Mouse (Mus musculus): ENCODE results near the gene Atp11c. TPM values are rescaled to one million over a fixed set of nuclear protein-coding genes. Genes with fewer than 3 reads are reported as not detected.
A peak's percentile ranks its signal among the peaks of the same experiment; 100 is the strongest.

Gene Atp11c
- polyA plus RNA-seq, 1 experiment from 2014 or later, result 21.2 TPM

DNA sequence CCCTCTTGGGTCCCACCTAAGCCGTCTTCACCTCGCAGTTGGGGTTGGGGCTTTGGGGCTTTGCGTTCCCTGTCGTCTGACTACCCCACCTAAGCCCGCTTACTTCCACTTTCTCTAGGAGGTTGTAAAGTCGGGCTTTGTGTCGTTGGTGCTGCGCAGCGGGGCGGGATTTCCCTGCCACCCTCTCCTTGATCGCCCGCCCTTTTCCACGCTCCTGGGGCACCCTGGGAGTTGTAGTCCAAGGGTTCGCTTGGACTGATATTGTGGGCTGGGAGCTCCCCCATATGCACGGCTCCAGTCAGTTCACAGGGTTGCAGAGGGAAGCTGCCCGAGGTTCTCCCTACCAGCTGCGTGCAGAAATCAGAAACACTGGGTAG lies 187.8 kb downstream of the Atp11c start:
- peak; percentile 96 for ATAC-seq (ENCODE audit: low read depth)
- Histone ChIP-seq H3K9ac (replicated peaks; ENCODE audit: low read depth, low read length) (peak overlapping the region; percentile 71), H3K27ac (ENCODE audit: low read depth, low read length) (peak overlapping the region; percentile 86), H3K9me3 (ENCODE audit: control insufficient read depth, low read length) (no peaks in the 10 kb centered on the region), H3K4me1 (ENCODE audit: control insufficient read depth, insufficient read depth, low read length) (peaks cover 6% of the 10 kb centered on the region; the same call in 1 of the 2 replicates), H3K36me3 (ENCODE audit: control insufficient read depth, insufficient read depth, low read length) (no peaks in the 10 kb centered on the region), H3K4me2 (ENCODE audit: low read depth, low read length) (peak overlapping the region; percentile 29; the same call in 1 of the 2 replicates), H3K27me3 (ENCODE audit: control insufficient read depth, insufficient read depth, low read length) (no peaks in the 10 kb centered on the region), H3K4me3 (ENCODE audit: low read depth, low read length) (peak overlapping the region; percentile 62)
- 20% methylated on average over 13 of the region's 17 CpGs for WGBS

- Histone ChIP-seq H3K9me3 (ENCODE audit: control insufficient read depth, low read length) (no peaks in the 10 kb centered on the region), H3K9ac (replicated peaks; ENCODE audit: low read depth, low read length) (peak overlapping the region; percentile 71), H3K4me1 (ENCODE audit: control insufficient read depth, insufficient read depth, low read length) (peaks cover 6% of the 10 kb centered on the region; the same call in 1 of the 2 replicates), H3K4me2 (ENCODE audit: low read depth, low read length) (peak overlapping the region; percentile 54), H3K27ac (ENCODE audit: low read depth, low read length) (peak overlapping the region; percentile 86), H3K36me3 (ENCODE audit: control insufficient read depth, insufficient read depth, low read length) (no peaks in the 10 kb centered on the region), H3K4me3 (ENCODE audit: low read depth, low read length) (peak overlapping the region; percentile 62), H3K27me3 (ENCODE audit: control insufficient read depth, insufficient read depth, low read length) (no peaks in the 10 kb centered on the region)
- peak; percentile 84 for ATAC-seq (ENCODE audit: low read depth)
- 21% methylated on average over 51 of the region's 126 CpGs for WGBS
Measured at GRCm38 (mm10) chrX:60403764-60404667, 188.5 kb downstream of the Atp11c start.

DNA sequence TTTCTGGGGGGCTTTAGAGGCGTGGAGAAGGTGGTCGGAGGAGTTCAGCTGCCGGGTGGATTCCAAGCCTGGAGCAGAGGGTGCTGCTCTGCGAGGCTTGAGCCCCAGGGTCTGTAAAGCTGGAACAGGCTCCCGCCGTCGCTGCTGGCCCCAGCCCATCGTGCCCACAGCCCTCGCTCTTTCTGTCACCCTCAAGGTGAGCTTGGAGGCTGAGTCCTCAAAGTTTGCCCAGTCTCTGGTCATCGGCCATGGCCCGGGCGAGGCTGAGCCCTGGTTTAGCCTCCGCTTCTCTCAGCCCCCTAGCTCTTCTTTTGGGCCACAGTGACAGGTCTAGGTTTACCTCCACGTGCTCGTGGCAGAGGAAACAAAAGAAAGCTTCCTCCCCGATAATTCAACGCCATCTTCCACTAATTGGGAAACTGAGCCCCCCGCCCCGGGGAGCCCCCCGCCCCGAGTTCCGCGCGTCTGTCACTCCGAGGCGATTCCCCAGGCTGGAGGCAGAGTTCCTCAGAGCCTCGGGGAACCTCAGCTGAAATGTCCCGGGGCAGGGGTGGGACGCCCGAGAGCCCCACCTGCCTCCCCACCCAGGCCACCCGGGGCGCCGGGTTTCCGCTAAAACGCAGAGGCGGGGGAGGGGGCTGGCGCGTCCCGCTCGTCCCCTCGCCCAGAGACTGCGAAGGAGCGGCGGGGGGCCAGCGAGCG lies 189.3 kb downstream of the Atp11c start:
- Histone ChIP-seq H3K4me2 (ENCODE audit: low read depth, low read length) (peak overlapping the region; percentile 54), H3K9me3 (ENCODE audit: control insufficient read depth, low read length) (no peaks in the 10 kb centered on the region), H3K27ac (ENCODE audit: low read depth, low read length) (peak overlapping the region; percentile 16; the same call in 1 of the 2 replicates), H3K4me1 (ENCODE audit: control insufficient read depth, insufficient read depth, low read length) (peaks cover 6% of the 10 kb centered on the region; the same call in 1 of the 2 replicates), H3K4me3 (ENCODE audit: low read depth, low read length) (peak overlapping the region; percentile 62), H3K9ac (replicated peaks; ENCODE audit: low read depth, low read length) (peak overlapping the region; percentile 71), H3K27me3 (ENCODE audit: control insufficient read depth, insufficient read depth, low read length) (no peaks in the 10 kb centered on the region), H3K36me3 (ENCODE audit: control insufficient read depth, insufficient read depth, low read length) (no peaks in the 10 kb centered on the region)
- 16% methylated on average over 44 of the region's 46 CpGs for WGBS
- ATAC-seq (ENCODE audit: low read depth), result peak; percentile 10

GRCm38 (mm10) chrX:60394292-60394691 lies 198.2 kb downstream of the Atp11c start:
- ATAC-seq (ENCODE audit: low read depth), result no peak
- Histone ChIP-seq H3K4me3 (ENCODE audit: low read depth, low read length) (no peak overlapping the region), H3K9me3 (ENCODE audit: control insufficient read depth, low read length) (no peaks in the 10 kb centered on the region), H3K27ac (ENCODE audit: low read depth, low read length) (no peak overlapping the region), H3K27me3 (ENCODE audit: control insufficient read depth, insufficient read depth, low read length) (no peaks in the 10 kb centered on the region), H3K4me2 (ENCODE audit: low read depth, low read length) (no peak overlapping the region), H3K36me3 (ENCODE audit: control insufficient read depth, insufficient read depth, low read length) (no peaks in the 10 kb centered on the region), H3K4me1 (ENCODE audit: control insufficient read depth, insufficient read depth, low read length) (no peaks in the 10 kb centered on the region), H3K9ac (replicated peaks; ENCODE audit: low read depth, low read length) (no peak overlapping the region)
- WGBS, result 59% methylated on average over 4 of the region's 4 CpGs

- H3K36me3 ChIP-seq (ENCODE audit: control insufficient read depth, insufficient read depth, low read length), result no peaks in the 10 kb centered on the region
- no peak overlapping the region for H3K4me3 ChIP-seq (ENCODE audit: low read depth, low read length)
- no peak for ATAC-seq (ENCODE audit: low read depth)
- 92% methylated on average over 1 of the region's 1 CpGs for WGBS
- no peaks in the 10 kb centered on the region for H3K4me1 ChIP-seq (ENCODE audit: control insufficient read depth, insufficient read depth, low read length)
- H3K27ac ChIP-seq (ENCODE audit: low read depth, low read length), result no peak overlapping the region
- no peak overlapping the region for H3K4me2 ChIP-seq (ENCODE audit: low read depth, low read length)
- H3K9me3 ChIP-seq (ENCODE audit: control insufficient read depth, low read length), result no peaks in the 10 kb centered on the region
- H3K9ac ChIP-seq (replicated peaks; ENCODE audit: low read depth, low read length), result no peak overlapping the region
- H3K27me3 ChIP-seq (ENCODE audit: control insufficient read depth, insufficient read depth, low read length), result no peaks in the 10 kb centered on the region
Measured at GRCm38 (mm10) chrX:60386852-60387251, 205.6 kb downstream of the Atp11c start.

- Histone ChIP-seq H3K4me2 (ENCODE audit: low read depth, low read length) (no peak overlapping the region), H3K9ac (replicated peaks; ENCODE audit: low read depth, low read length) (no peak overlapping the region), H3K4me3 (ENCODE audit: low read depth, low read length) (no peak overlapping the region), H3K9me3 (ENCODE audit: control insufficient read depth, low read length) (no peaks in the 10 kb centered on the region), H3K27ac (ENCODE audit: low read depth, low read length) (no peak overlapping the region), H3K36me3 (ENCODE audit: control insufficient read depth, insufficient read depth, low read length) (no peaks in the 10 kb centered on the region), H3K4me1 (ENCODE audit: control insufficient read depth, insufficient read depth, low read length) (no peaks in the 10 kb centered on the region), H3K27me3 (ENCODE audit: control insufficient read depth, insufficient read depth, low read length) (no peaks in the 10 kb centered on the region)
- no peak for ATAC-seq (ENCODE audit: low read depth)
- 73% methylated on average over 2 of the region's 2 CpGs for WGBS
Measured at GRCm38 (mm10) chrX:60381711-60382110, 210.8 kb downstream of the Atp11c start.

GRCm38 (mm10) chrX:60380386-60380785 lies 212.1 kb downstream of the Atp11c start:
- H3K27me3 ChIP-seq (ENCODE audit: control insufficient read depth, insufficient read depth, low read length), result no peaks in the 10 kb centered on the region
- H3K9me3 ChIP-seq (ENCODE audit: control insufficient read depth, low read length), result no peaks in the 10 kb centered on the region
- H3K36me3 ChIP-seq (ENCODE audit: control insufficient read depth, insufficient read depth, low read length), result no peaks in the 10 kb centered on the region
- H3K27ac ChIP-seq (ENCODE audit: low read depth, low read length), result no peak overlapping the region
- H3K4me3 ChIP-seq (ENCODE audit: low read depth, low read length), result no peak overlapping the region
- no peak overlapping the region for H3K9ac ChIP-seq (replicated peaks; ENCODE audit: low read depth, low read length)
- no peak overlapping the region for H3K4me2 ChIP-seq (ENCODE audit: low read depth, low read length)
- ATAC-seq (ENCODE audit: low read depth), result no peak
- H3K4me1 ChIP-seq (ENCODE audit: control insufficient read depth, insufficient read depth, low read length), result no peaks in the 10 kb centered on the region

DNA sequence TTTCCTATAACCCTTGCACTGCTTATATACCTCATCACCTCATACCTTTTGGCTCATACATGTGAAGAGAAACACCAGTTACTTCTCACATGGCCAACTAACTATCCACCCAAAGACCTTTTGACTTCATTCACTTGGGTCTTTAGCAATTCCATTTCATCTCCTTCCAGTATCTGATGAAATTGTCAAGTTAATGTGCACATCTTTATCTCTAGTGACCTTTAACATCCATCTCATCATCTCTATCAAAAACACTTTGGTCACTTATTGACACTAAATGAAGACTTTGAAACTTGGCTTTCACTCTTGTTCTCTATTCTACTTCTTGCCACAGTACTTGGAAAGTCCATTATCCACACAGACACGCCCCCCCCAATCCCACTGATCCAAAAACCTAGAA lies 243.8 kb downstream of the Atp11c start:
- no peak overlapping the region for H3K9ac ChIP-seq (replicated peaks; ENCODE audit: low read depth, low read length)
- H3K4me3 ChIP-seq (ENCODE audit: low read depth, low read length), result no peak overlapping the region
- ATAC-seq (ENCODE audit: low read depth), result no peak
- no peak overlapping the region for H3K4me2 ChIP-seq (ENCODE audit: low read depth, low read length)
- WGBS, result 92% methylated on average over 1 of the region's 1 CpGs
- H3K27me3 ChIP-seq (ENCODE audit: control insufficient read depth, insufficient read depth, low read length), result no peaks in the 10 kb centered on the region
- no peaks in the 10 kb centered on the region for H3K9me3 ChIP-seq (ENCODE audit: control insufficient read depth, low read length)
- no peaks in the 10 kb centered on the region for H3K36me3 ChIP-seq (ENCODE audit: control insufficient read depth, insufficient read depth, low read length)
- no peaks in the 10 kb centered on the region for H3K4me1 ChIP-seq (ENCODE audit: control insufficient read depth, insufficient read depth, low read length)
- H3K27ac ChIP-seq (ENCODE audit: low read depth, low read length), result no peak overlapping the region

- no peaks in the 10 kb centered on the region for H3K27me3 ChIP-seq (ENCODE audit: control insufficient read depth, insufficient read depth, low read length)
- no peaks in the 10 kb centered on the region for H3K4me1 ChIP-seq (ENCODE audit: control insufficient read depth, insufficient read depth, low read length)
- ATAC-seq (ENCODE audit: low read depth), result no peak
- H3K4me2 ChIP-seq (ENCODE audit: low read depth, low read length), result no peak overlapping the region
- no peaks in the 10 kb centered on the region for H3K9me3 ChIP-seq (ENCODE audit: control insufficient read depth, low read length)
- H3K36me3 ChIP-seq (ENCODE audit: control insufficient read depth, insufficient read depth, low read length), result no peaks in the 10 kb centered on the region
- no peak overlapping the region for H3K9ac ChIP-seq (replicated peaks; ENCODE audit: low read depth, low read length)
- no peak overlapping the region for H3K27ac ChIP-seq (ENCODE audit: low read depth, low read length)
- no peak overlapping the region for H3K4me3 ChIP-seq (ENCODE audit: low read depth, low read length)
Measured at GRCm38 (mm10) chrX:60345447-60345846, 247.1 kb downstream of the Atp11c start.

Data from neural tube, embryonic 14.5 days (tissue).